Mouse (Mus musculus): ENCODE data around the gene Tulp2. TPM values are rescaled to one million over a fixed set of nuclear protein-coding genes. Genes with fewer than 3 reads are reported as not detected.

The Tulp2 gene
- polyA plus RNA-seq, 1 experiment: 0.04 TPM

DNA sequence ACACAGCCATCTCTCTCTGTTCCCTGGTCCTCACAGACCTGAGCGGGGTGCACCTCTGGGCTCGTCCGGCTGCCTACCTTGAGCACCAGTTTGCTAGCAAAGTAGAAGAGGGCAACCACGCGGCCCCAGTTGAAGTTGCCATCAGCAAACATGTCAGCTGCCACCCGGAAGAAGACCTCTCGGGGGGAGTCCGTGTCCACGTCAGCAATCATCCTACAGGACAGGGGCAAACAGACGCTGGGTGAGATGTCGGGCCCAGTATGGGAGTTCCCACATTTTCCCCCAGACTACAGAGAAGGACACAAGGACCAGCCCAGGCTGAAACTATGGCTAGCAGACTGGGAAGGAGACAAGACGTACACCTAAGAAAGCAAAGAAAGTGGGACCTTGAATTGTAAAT lies 16.6 kb upstream of the Tulp2 start:
- Histone ChIP-seq H3K4me3 (ENCODE audit: extremely low read depth, insufficient read depth, insufficient read length) (no peak overlapping the region), H3K27ac (ENCODE audit: insufficient read depth, low read length) (no peak overlapping the region), H3K36me3 (ENCODE audit: control insufficient read depth, insufficient read depth, low read length) (peaks cover 19% of the 10 kb centered on the region)

GRCm38 (mm10) chr7:45465549-45465948 lies 16.1 kb upstream of the Tulp2 start:
- Histone ChIP-seq H3K4me1 (ENCODE audit: control insufficient read depth, insufficient read depth, insufficient read length) (peaks cover 7% of the 10 kb centered on the region), H3K36me3 (ENCODE audit: control insufficient read depth, insufficient read depth, low read length) (peaks cover 19% of the 10 kb centered on the region), H3K4me3 (ENCODE audit: extremely low read depth, insufficient read depth, insufficient read length) (0 out of 2 replicates have a peak overlapping the region, but pooled peaks have one; percentile 90), H3K27ac (ENCODE audit: insufficient read depth, low read length) (no peak overlapping the region), H3K27me3 (ENCODE audit: control insufficient read depth, insufficient read depth, low read length) (no peaks in the 10 kb centered on the region)
- 78% methylated on average over 9 of the region's 9 CpGs for WGBS
- DNase-seq (ENCODE audit: low read depth in 1 of 2, low spot score in 2 of 2): no peak
- TF ChIP-seq CTCF (IDR thresholded peaks at IDR 0.05; ENCODE audit: extremely low read depth, insufficient read depth, insufficient read length, insufficient replicate concordance) (no peak), POLR2A (IDR thresholded peaks at IDR 0.05; ENCODE audit: low read depth, low read length) (no peak)

More for the DNA sequence above, 16.6 kb upstream of the Tulp2 start:
- no peaks in the 10 kb centered on the region for H3K27me3 ChIP-seq (ENCODE audit: control insufficient read depth, insufficient read depth, low read length)
- WGBS: 95% methylated on average over 12 of the region's 12 CpGs
- no peak for TF ChIP-seq CTCF (IDR thresholded peaks at IDR 0.05; ENCODE audit: extremely low read depth, insufficient read depth, insufficient read length, insufficient replicate concordance)
- no peak for TF ChIP-seq POLR2A (IDR thresholded peaks at IDR 0.05; ENCODE audit: low read depth, low read length)
- H3K4me1 ChIP-seq (ENCODE audit: control insufficient read depth, insufficient read depth, insufficient read length): peaks cover 7% of the 10 kb centered on the region
- DNase-seq (ENCODE audit: low read depth in 1 of 2, low spot score in 2 of 2): no peak

GRCm38 (mm10) chr7:45466283-45467089 lies 15.2 kb upstream of the Tulp2 start, which contains the start of gene Bax:
Gene Bax (minus strand): TSS chr7:45466898.
- Histone ChIP-seq H3K27ac (ENCODE audit: insufficient read depth, low read length) (peak within 1 kb of the TSS; percentile 79), H3K4me1 (ENCODE audit: control insufficient read depth, insufficient read depth, insufficient read length) (peaks cover 7% of the 10 kb centered on the region), H3K4me3 (ENCODE audit: extremely low read depth, insufficient read depth, insufficient read length) (peak within 1 kb of the TSS; percentile 90), H3K27me3 (ENCODE audit: control insufficient read depth, insufficient read depth, low read length) (no peaks in the 10 kb centered on the region), H3K36me3 (ENCODE audit: control insufficient read depth, insufficient read depth, low read length) (peaks cover 17% of the 10 kb centered on the region)
- DNase-seq (ENCODE audit: low read depth in 1 of 2, low spot score in 2 of 2): peak; percentile 89 to 94
- peak; percentile 88 for TF ChIP-seq POLR2A (IDR thresholded peaks at IDR 0.05; ENCODE audit: low read depth, low read length)
- TF ChIP-seq CTCF (IDR thresholded peaks at IDR 0.05; ENCODE audit: extremely low read depth, insufficient read depth, insufficient read length, insufficient replicate concordance): no peak
- WGBS: 1% methylated on average over 58 of the region's 58 CpGs

DNA sequence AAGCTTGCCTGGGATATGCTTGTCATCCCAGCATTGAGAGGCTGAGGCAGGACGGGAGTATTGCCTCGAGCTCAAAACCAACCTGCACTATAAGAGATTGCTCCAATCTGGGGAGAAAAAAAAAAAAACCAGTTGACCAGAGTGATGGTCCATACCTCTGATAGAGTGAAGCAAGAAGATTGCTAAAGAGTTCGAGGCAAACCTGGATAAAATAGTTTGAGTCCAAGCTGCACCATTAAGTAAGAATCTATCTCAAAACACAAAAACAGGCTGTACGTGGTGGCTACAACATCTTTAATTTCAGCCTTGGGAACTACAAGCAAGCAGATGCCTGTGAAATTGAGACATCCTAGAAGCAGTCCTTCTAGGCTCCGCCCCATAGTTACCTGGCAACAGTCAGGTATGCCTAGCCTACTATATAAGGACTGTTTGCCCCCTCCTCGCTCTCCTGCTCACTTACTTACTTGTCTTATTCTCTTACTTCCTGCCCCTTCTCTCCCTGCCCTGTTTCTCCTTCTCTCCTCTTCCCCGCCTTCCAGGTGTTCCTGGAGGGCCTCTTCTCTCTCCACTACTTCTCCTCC lies 14.5 kb upstream of the Tulp2 start:
- WGBS: 52% methylated on average over 7 of the region's 7 CpGs
- TF ChIP-seq CTCF (IDR thresholded peaks at IDR 0.05; ENCODE audit: extremely low read depth, insufficient read depth, insufficient read length, insufficient replicate concordance): no peak
- no peak for TF ChIP-seq POLR2A (IDR thresholded peaks at IDR 0.05; ENCODE audit: low read depth, low read length)
- Histone ChIP-seq H3K4me1 (ENCODE audit: control insufficient read depth, insufficient read depth, insufficient read length) (peaks cover 7% of the 10 kb centered on the region), H3K4me3 (ENCODE audit: extremely low read depth, insufficient read depth, insufficient read length) (peak overlapping the region; percentile 40; the same call in 1 of the 2 replicates), H3K27ac (ENCODE audit: insufficient read depth, low read length) (no peak overlapping the region), H3K27me3 (ENCODE audit: control insufficient read depth, insufficient read depth, low read length) (no peaks in the 10 kb centered on the region), H3K36me3 (ENCODE audit: control insufficient read depth, insufficient read depth, low read length) (peaks cover 16% of the 10 kb centered on the region)
- DNase-seq (ENCODE audit: low read depth in 1 of 2, low spot score in 2 of 2): no peak

DNA sequence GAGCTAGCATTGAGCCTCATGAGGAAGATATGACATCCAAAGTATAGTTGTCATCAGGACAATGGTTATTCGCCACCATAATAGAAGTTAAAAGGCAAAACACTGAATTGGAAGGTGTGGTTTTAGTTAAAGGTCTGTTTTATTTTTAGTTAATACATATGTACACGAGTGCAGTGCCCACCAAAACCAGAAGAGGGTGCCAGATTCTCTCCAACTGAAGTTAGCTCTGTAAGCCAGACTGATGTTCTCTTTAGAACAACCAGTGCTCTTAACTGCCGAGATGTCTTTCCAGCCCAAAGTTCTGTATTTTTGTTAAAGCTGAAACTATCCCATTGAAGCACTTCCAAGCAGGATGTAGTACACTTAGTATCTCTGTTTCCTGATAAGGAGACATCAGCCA lies 10.8 kb upstream of the Tulp2 start:
- DNase-seq (ENCODE audit: low read depth in 1 of 2, low spot score in 2 of 2): peak; percentile 53 to 70
- H3K4me1 ChIP-seq (ENCODE audit: control insufficient read depth, insufficient read depth, insufficient read length): peaks cover 4% of the 10 kb centered on the region
- H3K36me3 ChIP-seq (ENCODE audit: control insufficient read depth, insufficient read depth, low read length): no peaks in the 10 kb centered on the region
- TF ChIP-seq CTCF (IDR thresholded peaks at IDR 0.05; ENCODE audit: extremely low read depth, insufficient read depth, insufficient read length, insufficient replicate concordance) (peak; percentile 27; the same call in 1 of the 2 replicates), POLR2A (IDR thresholded peaks at IDR 0.05; ENCODE audit: low read depth, low read length) (no peak)
- no peak overlapping the region for H3K27ac ChIP-seq (ENCODE audit: insufficient read depth, low read length)
- H3K4me3 ChIP-seq (ENCODE audit: extremely low read depth, insufficient read depth, insufficient read length): no peak overlapping the region
- no peaks in the 10 kb centered on the region for H3K27me3 ChIP-seq (ENCODE audit: control insufficient read depth, insufficient read depth, low read length)
- 7% methylated on average over 3 of the region's 3 CpGs for WGBS

GRCm38 (mm10) chr7:45475291-45475969 lies 6.2 kb upstream of the Tulp2 start:
- TF ChIP-seq POLR2A (IDR thresholded peaks at IDR 0.05; ENCODE audit: low read depth, low read length): no peak
- H3K4me1 ChIP-seq (ENCODE audit: control insufficient read depth, insufficient read depth, insufficient read length): no peaks in the 10 kb centered on the region; the same call in 1 of the 2 replicates
- no peaks in the 10 kb centered on the region for H3K36me3 ChIP-seq (ENCODE audit: control insufficient read depth, insufficient read depth, low read length)
- H3K4me3 ChIP-seq (ENCODE audit: extremely low read depth, insufficient read depth, insufficient read length): no peak overlapping the region
- H3K27me3 ChIP-seq (ENCODE audit: control insufficient read depth, insufficient read depth, low read length): no peaks in the 10 kb centered on the region
- no peak overlapping the region for H3K27ac ChIP-seq (ENCODE audit: insufficient read depth, low read length)
- WGBS: 88% methylated on average over 16 of the region's 16 CpGs
- DNase-seq (ENCODE audit: low read depth in 1 of 2, low spot score in 2 of 2): no peak
